Mouse (Mus musculus) spleen, postnatal 36 days (tissue): ENCODE results near the gene Stac3.
A peak's percentile ranks its signal among the peaks of the same experiment; 100 is the strongest.

ENCODE experiments used
- DNase-seq, 2 experiments: peaks; one replicate each; pipeline ENCODE4 v3.0.0; 2022; ENCODE audit warnings: low spot score in 2 of 2, mixed read lengths in 1 of 2

The Stac3 gene

DNA sequence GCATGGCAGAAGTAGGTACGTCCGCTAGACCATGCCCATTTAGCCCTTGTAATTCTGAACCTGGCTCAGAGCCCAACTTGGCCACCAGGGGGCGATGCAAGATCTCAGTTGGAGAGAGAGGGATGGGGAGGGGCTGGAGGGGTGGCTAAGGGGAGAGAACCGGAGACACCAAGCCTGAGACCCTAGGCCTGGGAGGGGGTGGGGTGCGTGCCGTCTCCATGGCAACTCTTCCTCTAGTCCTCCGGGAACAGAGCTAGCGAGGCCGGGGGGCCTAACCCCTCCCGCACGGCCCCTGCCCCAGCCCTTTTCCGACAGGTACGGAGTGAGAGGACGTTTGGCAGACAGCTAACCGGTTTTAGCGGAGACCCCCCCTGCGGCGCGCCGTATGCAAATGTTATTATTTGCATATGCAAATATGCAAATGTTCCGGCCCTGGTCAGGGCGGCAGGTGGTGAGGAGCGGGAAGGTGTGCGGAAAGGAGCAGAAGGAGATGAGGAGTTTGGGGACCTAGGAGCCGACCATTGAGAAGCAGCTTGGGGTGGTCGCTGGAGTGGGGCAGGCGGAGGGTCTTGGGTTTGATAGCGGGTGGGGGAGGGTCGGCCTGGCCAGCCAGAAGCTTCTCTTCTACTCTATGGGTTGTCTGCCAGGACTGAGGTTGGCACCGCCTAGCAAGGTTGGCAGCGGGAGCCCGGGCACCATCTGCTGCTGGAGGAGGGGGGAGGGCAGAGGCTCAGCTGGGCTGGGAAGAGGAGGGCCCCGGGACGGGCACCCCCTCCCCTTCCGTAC, 7.8 kb downstream of the Stac3 start:
- DNase-seq, result peak; percentile 75 to 81

DNA sequence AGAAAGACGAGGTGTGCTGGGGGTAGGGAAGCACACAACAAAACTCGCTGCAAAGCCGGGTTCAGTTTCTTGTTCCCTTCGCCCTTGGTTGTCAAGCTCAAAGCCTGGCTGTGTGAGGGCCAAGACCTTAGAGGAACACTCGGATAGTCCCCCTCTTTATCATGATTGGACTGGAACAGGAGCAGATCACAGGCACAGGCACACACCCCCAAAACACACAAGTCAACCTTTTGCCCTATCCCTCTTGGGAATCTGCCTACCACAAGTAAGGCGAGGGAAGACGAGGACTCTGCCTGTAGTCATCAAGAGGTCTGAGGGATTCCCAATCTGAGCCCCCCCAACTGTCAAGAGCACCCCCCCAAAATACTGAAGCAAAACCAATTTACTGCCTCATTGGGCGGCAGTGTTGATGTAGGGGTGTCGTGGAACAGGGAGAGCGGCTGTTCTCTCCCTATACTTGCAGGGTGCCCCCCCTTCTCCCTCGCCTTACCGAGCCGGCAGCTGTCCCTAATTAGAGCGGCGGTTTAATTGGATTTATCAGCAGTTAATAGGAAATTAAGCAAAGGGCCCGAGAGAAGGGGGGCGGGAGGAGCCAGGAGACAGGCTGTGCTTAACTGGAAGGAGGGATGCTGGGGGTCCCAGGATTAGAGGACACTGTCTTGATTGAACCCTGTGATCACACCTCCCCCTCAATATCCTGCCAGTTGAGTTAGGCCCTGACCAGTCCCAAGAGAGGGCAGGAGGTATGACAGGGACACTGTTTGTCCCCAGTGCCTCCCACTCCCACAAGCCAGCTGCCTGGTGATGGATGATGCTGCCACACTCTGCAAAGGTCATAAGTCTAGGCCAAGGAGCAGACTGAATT, 8.6 kb downstream of the Stac3 start:
- DNase-seq, result no peak

DNA sequence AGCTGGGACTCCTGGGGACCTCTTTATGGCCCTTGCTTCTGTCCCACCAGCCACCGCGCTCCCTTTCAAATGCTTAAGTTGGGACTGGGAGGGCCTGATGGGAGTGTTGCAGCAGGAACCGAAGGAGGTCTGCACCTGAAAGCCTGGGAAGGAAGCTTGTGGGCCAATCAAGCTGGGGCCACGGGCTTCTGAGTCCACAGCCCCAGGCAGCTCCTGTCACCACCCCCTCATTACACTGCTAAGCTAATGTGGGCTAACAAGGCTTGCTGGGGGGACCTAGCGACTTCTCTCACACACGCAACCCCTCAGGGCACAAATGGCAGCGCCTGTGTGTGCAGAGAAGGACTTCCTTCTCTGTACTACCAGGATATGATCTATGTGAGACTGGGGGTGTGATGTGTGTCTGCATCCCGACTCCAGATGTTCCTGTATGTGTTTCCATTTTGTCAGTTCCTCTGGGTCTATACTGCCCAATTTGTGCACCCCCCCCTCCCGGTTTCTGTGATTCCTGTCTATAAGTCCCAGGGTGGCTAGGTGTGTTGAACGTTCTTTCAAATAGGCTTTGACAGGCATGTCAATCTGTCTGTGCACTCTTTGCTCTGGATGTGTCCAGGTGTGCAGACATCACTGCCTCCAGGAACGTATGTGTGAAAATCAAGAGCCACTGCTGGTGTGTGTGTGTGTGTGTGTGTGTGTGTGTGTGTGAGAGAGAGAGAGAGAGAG, 9.6 kb downstream of the Stac3 start:
- DNase-seq, result no peak

DNA sequence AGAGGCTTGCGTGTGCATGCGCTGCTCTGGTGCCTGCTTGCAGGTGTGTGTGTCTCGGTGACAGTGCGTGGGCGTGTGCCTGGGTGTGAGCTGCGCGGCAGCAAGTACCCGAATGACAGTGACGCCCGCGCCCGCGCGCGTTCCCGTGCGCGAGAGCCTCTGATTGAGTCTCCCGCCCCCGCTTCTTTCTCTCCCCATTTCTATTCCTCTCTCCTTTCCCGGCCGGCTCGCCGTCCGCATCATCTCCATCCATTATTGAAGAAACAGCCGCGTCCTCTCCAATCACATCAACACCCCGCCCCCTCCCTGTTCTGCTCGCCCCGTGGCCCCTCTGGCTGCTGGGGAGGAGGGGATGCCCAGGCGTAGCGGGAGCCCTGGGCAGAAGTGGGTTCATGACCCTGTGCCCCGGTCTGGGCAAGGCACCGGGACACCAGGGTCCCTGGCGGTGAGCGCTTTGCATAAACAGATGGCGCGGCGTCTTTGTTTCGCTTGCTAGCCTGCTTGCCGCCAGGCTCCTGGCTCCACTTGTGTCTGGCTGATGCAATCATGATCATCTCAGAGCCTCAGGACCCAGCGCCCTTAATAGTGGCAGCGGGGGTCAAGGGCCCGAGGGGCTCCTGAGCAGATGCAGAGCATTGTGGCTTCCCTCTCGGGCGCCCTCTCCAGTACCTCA, 10.3 kb downstream of the Stac3 start:
- peak; percentile 54 to 58 for DNase-seq

DNA sequence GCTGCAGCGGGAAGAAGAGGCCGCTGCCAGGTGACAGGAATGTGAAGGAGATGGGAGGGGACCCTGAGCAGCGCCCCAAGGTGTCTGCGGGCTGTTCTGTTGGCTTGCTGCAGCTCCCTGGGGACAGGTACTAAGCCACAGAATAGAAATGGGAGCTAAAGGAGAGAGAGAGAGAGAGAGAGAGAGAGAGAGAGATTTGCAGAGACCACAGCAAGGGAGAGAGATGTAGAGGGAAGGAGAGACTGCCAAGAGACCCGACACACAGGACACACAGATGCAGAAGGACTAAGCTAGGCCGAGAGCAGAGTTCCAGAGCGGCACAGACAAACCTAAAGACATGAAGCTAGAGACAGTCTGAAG, 10.8 kb downstream of the Stac3 start:
- DNase-seq, result no peak

DNA sequence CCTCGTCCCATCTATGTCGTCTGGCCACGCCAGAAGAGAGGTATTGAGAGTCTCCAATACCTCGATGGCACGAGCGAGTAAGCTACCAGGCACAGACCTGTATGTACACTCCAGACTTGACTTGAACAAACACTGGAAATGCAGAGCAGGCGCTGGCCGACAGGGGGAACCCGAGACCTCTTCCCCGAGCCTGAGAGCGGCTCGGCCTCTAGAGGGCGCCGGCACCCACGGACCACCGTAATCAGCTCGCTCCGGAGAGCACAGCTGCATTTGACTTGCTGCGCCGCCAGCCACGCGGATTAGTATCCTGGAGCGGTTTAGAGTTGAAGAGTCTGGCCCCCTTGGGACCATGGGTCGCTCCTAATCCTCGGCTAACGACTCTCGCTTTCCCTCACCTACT, 11.3 kb downstream of the Stac3 start:
- peak; percentile 85 to 88 for DNase-seq

DNA sequence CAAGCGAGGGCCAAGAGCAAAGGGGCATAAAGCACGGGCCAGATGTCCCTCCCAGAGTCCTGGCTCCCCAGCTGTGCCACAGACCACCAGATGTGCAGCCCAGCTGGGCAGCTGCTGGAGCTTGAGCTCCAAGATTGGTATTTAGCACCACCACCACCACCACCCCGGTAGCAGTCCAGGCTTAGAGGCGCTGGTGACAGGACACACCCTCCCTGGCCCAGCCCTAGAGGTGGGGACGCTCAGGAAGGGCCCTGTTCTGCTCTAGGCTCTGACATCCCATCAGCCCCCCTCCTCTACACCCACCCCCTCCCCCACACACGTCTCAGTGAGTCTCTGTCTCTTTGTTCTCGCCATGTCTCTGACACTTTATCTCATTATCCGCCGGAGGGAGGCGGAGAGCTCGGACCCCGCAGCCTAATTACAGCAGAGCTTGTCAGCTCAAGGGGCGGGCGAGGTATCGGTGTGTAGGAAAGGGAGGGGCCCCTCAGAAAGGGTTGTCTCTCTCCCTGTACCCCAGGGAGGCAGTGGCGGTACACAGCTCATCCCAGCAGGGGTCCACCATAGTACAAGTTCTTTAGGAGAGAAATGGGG, 12.1 kb downstream of the Stac3 start:
- no peak for DNase-seq

DNA sequence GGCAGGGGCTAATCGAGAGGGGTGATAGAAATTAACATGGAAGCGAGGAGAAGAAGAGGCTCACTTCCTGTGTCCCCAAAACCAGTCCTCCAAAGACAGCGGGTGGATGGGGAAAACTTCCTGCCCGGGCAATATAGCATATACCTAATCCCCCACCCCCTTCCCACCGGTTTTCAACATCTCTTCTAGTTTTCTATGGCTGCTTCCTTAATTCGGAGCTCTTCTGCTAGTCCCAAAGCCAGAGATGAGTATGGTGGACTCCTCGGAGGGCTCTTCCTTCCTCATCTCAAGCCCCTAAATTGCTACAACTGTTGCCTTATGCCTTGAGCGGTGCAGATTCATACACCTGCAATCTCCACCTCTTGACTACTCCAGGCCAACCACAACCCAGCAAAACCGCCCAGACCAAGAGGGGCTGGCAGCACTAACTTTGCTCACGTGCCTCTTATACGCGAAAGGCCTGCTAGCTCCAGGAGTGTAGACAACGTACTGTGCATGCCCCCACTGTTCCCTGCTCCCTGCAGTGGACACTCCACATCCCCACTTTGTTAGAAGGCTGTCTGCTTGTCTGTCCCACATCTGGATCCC, 12.7 kb downstream of the Stac3 start:
- DNase-seq, result no peak

DNA sequence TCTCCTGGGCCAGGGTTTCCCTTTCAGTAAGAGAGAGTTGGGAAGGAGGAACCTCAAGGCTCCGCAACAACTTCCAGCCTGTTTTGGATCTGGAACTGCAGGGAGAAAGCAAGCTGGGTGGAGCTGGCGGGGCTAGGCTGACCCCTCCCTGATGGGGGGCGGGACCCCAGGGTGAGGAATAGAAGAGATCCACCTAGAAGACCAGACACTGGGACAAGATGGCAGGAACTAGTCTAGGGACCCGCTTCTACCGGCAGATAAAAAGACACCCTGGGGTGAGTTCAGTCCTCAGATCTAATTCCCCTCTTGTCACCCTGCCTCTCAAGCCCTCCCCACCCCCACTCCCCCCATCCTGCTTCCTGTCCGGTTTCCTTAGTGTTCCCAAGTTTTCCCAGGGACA, 13.3 kb downstream of the Stac3 start, which contains the start of gene Ndufa4l2:
TSS of gene Ndufa4l2 (plus strand) at position 204 of the 400 bp plus-strand sequence.
- no peak for DNase-seq

DNA sequence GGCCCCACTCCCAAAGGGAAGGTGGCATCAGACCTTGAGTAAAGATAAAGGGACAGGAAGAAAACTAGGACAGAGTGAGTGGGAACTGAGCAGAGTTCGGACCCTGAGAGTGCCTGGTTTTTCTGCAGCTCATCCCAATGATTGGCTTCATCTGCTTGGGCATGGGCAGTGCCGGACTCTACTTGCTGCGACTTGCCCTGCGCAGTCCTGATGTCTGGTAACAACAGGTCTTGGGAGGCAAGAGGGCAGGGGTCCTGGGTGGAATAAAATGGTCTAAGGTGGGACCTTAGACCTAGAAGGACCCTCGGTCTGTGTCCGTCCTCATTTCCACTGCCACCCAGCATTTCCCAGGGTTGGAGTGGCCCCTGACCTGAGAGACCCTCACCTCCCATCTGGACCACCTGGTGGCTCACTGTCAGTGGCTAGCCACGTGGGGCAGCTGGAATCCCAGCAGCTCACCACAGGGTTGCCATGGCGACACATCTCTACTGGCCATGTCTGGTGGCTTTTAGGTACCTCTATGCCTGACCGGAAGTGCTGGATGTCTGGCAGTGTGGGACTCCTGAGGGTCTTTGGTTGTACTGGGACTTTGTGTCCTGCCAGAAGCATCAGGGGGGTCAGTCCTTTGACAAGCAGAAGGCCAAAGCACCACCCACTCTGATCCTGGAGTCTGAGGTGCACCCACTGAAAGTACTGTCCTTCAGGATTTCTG, 13.9 kb downstream of the Stac3 start:
- DNase-seq, result no peak

DNA sequence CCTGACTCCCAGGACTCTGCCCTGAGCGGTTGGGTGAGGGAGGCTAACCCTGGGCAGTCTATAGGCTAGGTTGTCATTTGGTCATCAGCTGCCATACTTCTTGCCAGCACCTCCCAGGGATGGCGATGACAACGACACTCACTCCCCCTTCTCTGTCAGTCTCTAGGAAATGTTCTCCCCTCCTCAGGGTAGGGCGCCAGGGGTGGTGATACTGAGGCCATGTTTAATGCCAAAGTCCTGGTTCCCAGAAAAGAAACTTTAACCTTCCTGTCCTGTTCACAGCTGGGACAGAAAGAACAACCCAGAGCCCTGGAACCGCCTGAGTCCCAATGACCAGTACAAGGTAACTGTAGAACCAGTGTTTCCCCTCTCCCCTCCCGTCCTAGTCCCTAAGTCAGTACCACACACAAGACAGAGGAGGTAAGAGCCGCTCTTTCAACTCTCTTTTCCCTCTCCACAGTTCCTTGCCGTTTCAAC, 14.5 kb downstream of the Stac3 start:
- no peak for DNase-seq

DNA sequence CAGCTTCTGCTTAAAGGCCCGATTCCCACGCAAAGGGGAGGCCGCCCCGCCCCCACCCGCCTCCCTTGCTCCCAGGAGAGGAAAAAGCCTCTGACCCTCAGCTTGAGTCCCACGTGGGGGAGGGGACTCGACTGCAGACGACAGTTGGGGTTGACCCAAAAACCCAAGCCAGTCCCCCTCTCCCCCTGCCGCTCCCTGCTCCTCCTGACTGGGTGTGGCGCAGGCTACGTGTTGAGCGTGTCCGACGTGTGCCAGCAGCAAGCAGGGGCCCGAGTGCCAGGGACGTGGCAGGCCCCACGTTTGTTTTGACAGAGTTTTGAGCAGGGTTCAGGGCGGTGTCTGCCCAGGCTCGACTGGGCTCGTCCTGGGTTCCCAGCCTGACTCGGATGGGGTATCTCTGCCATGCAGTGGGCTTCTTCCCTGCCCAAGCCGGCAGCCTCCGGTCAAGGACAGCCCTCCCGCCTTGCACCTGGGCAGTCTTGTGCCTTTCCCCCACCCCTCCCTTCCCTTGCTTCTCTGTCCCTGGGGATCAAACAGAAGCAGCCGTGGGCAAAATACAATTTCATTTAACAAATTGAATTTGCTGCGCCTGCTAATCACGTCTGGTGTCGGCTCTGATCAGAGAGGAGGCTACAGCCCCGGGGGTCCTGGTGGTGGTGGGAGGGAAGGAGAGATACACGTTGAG, 15.2 kb downstream of the Stac3 start:
- DNase-seq, result no peak

DNA sequence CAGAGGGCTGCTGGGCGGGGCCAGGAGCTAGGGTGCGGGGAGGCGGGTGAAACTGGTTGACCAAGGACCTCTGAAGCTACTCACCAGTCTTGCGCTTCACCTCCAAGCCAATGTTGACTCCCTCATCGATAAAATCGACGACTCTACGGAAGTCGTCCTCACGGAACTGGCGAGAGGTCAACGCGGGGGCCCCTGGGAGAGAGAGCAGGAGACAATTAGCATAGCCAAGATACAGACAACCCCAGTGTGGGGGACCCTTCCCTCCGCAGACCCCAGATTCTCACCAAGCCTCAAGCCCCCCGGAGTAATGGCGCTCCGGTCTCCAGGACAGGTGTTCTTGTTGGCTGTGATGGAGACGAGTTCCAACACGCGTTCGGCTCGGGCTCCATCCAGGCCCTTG, 16.5 kb downstream of the Stac3 start:
- no peak for DNase-seq

DNA sequence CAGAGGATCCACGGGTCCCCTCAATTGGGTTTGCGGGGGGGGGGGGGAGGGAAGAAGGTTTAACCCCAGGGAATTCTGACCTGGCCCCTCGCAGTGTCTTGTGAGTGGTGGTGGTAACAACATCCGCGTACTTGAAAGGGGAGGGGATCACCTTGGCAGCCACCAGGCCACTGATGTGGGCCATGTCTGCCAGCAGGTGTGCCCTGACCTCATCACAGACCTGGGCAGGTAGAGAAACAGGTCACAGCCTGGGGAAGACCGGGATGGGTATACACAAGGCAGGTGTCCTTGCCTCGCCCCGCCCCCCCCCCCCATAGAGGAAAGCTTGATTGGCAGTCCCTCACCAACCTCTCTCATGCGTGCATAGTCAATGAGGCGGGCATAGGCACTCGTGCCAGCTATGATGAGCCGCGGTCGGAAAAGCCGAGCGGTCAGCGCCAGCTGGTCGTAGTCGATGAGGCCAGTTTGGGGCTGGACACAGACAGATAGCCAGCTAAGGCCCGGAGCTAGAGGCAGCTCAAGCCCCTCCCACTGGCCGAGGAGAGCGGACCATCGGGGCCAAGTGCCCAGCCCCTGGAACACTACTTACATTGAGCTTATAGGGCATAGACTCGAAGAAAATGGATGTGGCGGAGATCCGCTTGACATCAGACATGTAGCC, 17.7 kb downstream of the Stac3 start:
- no peak for DNase-seq

DNA sequence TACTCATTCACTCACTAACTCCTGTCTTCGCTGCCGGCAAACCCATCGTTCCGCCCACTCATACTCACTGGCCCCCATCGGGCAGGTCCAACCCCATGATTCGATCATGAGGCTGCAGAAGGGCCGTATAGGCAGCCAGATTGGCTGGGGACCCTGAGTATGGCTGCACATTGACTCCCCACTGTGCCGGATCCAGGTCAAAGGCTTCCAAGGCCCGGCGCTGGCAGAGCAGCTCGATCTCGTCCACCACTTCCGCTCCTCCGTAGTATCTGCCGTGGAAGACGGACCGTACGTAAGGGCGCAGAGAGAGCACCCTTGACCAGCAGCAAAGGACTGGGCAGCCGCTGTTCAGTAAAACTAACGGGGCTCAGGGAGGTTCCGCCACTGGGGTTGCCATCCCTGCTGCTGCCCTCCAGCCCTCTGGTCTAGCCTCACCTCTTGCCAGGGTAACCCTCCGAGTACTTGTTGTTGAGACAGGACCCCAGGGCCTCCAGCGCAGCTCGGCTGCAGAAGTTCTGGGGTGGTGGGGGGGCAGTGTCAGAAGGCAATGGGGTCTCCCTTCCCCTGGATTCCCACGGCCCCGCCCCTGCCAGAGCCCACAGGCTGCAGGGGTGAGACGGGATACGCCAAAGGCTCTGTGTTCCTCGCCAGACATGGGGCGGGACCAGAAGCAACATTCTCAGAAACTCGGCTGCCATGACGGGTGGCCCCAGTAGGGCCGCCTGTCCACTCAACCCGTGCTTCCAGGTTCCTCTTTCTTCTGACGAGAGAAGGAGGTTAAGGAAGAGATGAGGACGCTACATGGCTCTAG, 18.6 kb downstream of the Stac3 start:
- no peak for DNase-seq

DNA sequence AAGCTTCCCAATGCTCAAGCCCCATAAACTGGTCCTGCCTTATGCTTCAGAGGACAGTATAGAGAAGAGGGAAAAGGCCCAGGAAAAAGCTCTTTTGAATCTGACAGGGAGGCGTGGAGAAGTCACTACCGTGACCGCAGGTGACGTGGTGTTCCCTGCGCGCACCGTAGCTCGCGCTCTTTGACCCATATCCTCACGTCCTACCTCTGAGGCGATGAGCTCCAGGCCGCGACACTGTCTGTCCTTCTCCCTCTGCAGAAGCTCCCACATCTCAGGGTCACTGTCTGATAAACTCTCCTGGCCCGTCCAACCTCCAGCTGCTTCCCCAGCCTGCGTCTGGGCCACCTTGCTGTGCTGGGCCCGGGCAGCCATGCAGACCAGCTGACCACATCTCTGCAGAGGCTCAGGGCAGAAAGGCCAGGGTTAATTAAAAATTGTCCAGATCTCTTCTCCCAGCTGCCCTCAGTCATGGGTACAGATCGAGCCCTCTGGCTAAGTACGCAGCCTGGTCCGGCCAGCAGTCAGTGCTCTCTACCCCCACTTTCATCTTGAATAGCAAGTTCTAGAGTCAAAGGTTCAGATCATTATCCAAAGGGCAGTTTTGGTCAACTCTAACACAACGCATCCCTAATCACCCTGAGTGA, 19.4 kb downstream of the Stac3 start:
- DNase-seq, result no peak

DNA sequence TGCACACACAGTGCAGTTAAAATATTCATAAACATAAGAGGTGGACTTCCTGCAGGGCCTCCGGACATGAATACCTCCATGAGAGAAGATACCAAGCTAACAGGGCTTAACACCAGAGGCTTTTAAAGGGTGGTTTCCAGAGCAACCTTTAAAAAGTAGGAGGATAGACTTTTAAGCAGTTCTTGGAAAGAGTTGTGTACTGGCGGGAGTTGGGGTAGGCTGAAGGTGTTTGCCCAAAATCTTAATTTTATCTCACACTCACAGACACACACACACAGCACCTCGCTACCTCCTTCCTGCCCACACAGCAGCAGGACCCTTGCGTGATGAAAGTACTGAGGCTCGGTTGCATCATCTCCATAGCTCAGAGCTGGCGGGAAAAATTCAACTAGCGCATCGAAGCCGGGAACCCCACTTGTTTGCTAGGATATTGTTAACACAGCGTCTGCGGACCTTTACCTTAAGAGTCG, 20.2 kb downstream of the Stac3 start:
- no peak for DNase-seq
